Mouse (Mus musculus) forebrain, embryonic 11.5 days (tissue): ENCODE measurements around the gene Swap70. TPM values are rescaled to one million over a fixed set of nuclear protein-coding genes. Genes with fewer than 3 reads are reported as not detected.

ENCODE experiments used
- ATAC-seq: fragments of 200-750 bp; cut with Nextera tagmentation; replicated peaks from 2 replicates; pipeline ENCODE4 v1.8.0; 2017; ENCODE audit warnings: moderate TSS enrichment; ENCODE audit not compliant: low FRiP score
- DNase-seq: peaks from one replicate; pipeline ENCODE4 v3.0.0-alpha.2; 2017; ENCODE audit warnings: low spot score
- H3K27ac ChIP-seq: fragments of 300-500 bp; sonication (generic); 2 replicates; pipeline ENCODE4 v1.5.1; 2014; ENCODE audit warnings: low read depth, low read length
- H3K27me3 ChIP-seq: fragments of 300-500 bp; sonication (generic); 2 replicates; pipeline ENCODE4 v1.6.1; 2014; ENCODE audit warnings: mild to moderate bottlenecking, low read length, mixed read lengths; ENCODE audit not compliant: control insufficient read depth, insufficient read depth
- H3K36me3 ChIP-seq: fragments of 300-500 bp; sonication (generic); 2 replicates; pipeline ENCODE4 v1.6.1; 2014; ENCODE audit warnings: mild to moderate bottlenecking, low read length, moderate library complexity, mixed read lengths; ENCODE audit not compliant: control insufficient read depth, insufficient read depth
- H3K4me1 ChIP-seq: fragments of 300-500 bp; sonication (generic); replicated peaks from 2 replicates; pipeline ENCODE4 v1.6.1; 2014; ENCODE audit warnings: low read length, mixed read lengths; ENCODE audit not compliant: control insufficient read depth, insufficient read depth
- H3K4me2 ChIP-seq: fragments of 300-500 bp; sonication (generic); 2 replicates; pipeline ENCODE4 v1.6.1; 2014; ENCODE audit warnings: low read depth, mild to moderate bottlenecking, low read length, moderate library complexity, mixed read lengths; ENCODE audit not compliant: severe bottlenecking
- H3K4me3 ChIP-seq: fragments of 300-500 bp; sonication (generic); 2 replicates; pipeline ENCODE4 v1.5.1; 2014; ENCODE audit warnings: low read depth, low read length
- H3K9ac ChIP-seq: fragments of 300-500 bp; sonication (generic); 2 replicates; pipeline ENCODE4 v1.6.1; 2014; ENCODE audit warnings: low read length
- H3K9me3 ChIP-seq: fragments of 300-500 bp; sonication (generic); 2 replicates; pipeline ENCODE4 v1.6.1; 2016; ENCODE audit warnings: low read length, mixed read lengths; ENCODE audit not compliant: control insufficient read depth
- WGBS: fragments of 180-500 bp; shearing (Covaris S2); extraction: QIAGEN DNeasy Blood & Tissue Kit; methylation state at CpG from one replicate; pipeline ENCODE4 v1.1.7; 2014; 5-methylcytosine and 5-hydroxymethylcytosine counted together
- polyA plus RNA-seq: library from polyadenylated mRNA; unstranded; fragments of >200 nt; fragmentation: Nextera tagmentation; extraction: Ambion mirVana; gene quantifications from 2 replicates; pipeline ENCODE4 v1.2.1, GENCODE M21; 2014

Gene Swap70
- polyA plus RNA-seq, 1 experiment from 2014 or later: 26.5 TPM

- ATAC-seq: no peak
- peaks cover 5% of the 10 kb centered on the region for H3K36me3 ChIP-seq
- H3K4me2 ChIP-seq: no peak overlapping the region
- H3K27me3 ChIP-seq: no peaks in the 10 kb centered on the region
- no peaks in the 10 kb centered on the region for H3K4me1 ChIP-seq
- DNase-seq: no peak
- WGBS: 94% methylated on average over 5 of the region's 5 CpGs
- H3K4me3 ChIP-seq: no peak overlapping the region
- H3K9me3 ChIP-seq: no peaks in the 10 kb centered on the region; the same call in 1 of the 2 replicates
- no peak overlapping the region for H3K27ac ChIP-seq
- H3K9ac ChIP-seq: no peak overlapping the region
Observed at GRCm38 (mm10) chr7:110325381-110326110, 104.0 kb downstream of the Swap70 start.

Other genes with a start within 250 kb of the Swap70 start
- 66.4 and 67.5 TPM in 2 replicates for gene Tmem41b, start 234.8 kb upstream of the Swap70 start, polyA plus RNA-seq
- 36.2 and 39.9 TPM in 2 replicates for gene Ipo7, start 203.4 kb upstream of the Swap70 start, polyA plus RNA-seq
- gene Zfp143, start 160.5 kb upstream of the Swap70 start, polyA plus RNA-seq: 29.7 and 33.9 TPM in 2 replicates
- 42.3 and 45.6 TPM in 2 replicates for gene Wee1, start 99.7 kb upstream of the Swap70 start, polyA plus RNA-seq